Mouse (Mus musculus) ES-Bruce4 (cell line): ENCODE measurements around the gene Car5a.

Experiments
- CTCF ChIP-seq: IDR thresholded peaks from one replicate; pipeline ENCODE4 v1.8.1; 2011; ENCODE audit warnings: low read depth, low read length
- EP300 ChIP-seq: IDR thresholded peaks from 2 replicates; pipeline ENCODE4 v1.6.1; 2011; ENCODE audit warnings: low read depth, low read length; ENCODE audit not compliant: insufficient read depth
- POLR2A ChIP-seq: IDR thresholded peaks from one replicate; pipeline ENCODE4 v1.8.1; 2011; ENCODE audit warnings: low read length; ENCODE audit not compliant: insufficient read depth

DNA sequence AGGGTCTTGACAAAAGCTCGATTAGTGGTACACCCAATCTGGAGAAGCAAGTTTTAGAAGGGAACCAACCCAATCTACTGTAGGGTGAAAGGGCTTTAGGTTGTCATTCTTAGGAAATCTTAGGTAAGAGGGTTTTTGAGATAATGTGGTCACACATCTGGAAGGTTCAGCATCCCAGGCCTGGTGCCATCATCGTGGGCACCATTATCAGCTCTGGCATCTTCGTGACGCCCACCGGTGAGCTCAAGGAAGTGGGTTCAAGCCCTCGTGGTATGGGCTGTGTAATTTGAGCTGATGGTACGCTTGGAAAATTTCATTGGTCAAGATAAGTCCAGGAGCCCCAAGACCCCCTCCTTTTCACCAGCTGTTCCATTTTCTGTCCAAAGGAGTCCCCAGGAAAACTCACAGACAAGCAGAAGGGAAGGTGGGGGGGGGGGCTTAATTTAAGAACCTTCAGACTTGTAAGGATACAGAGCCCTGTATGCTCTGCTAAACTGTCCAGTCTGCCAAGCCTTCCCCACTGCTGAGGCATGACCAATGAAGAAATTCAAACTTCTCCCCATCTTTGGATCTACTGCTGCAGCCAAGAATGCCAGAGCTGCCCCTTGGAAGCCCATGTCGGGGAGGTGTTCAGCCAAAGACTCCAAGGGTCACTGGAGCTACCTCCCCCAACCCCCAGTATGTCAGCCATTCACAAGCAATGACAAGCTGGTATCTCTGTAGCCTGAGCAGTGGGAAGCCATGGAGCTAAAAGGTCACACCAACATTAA lies 36.1 kb downstream of the Car5a start:
- no peak for TF ChIP-seq POLR2A
- no peak for TF ChIP-seq CTCF
- no peak for TF ChIP-seq EP300
